Mouse (Mus musculus) ES-E14 (cell line): ENCODE results near the gene Mapkap1. TPM values are rescaled to one million over a fixed set of nuclear protein-coding genes. Genes with fewer than 3 reads are reported as not detected.

ENCODE experiments used
- DNase-seq: peaks from one replicate; pipeline ENCODE4 v3.0.0-alpha.2; 2013; ENCODE audit warnings: low read depth, low spot score
- H3K27ac ChIP-seq: 2 replicates; pipeline ENCODE4 v1.5.1; 2012; ENCODE audit warnings: low read depth, mild to moderate bottlenecking, low read length, moderate library complexity, mixed read lengths; ENCODE audit not compliant: poor library complexity, insufficient read depth, severe bottlenecking
- H3K36me3 ChIP-seq: 2 replicates; pipeline ENCODE4 v1.6.1; 2012; ENCODE audit warnings: mild to moderate bottlenecking, low read length, moderate library complexity, mixed read lengths; ENCODE audit not compliant: control insufficient read depth, poor library complexity, insufficient read depth, severe bottlenecking
- H3K4me1 ChIP-seq, 2 experiments: fragments of 150-350 bp in 1 of 2; sonication (generic) in 1 of 2; 2 replicates each; pipeline ENCODE4 v1.6.1; 2012; ENCODE audit warnings: low read length in 2 of 2, mild to moderate bottlenecking in 1 of 2, mixed read lengths in 1 of 2; ENCODE audit not compliant: control insufficient read depth in 2 of 2, insufficient read depth in 2 of 2, poor library complexity in 1 of 2
- H3K4me3 ChIP-seq, 2 experiments: fragments of 150-350 bp in 1 of 2; sonication (generic) in 1 of 2; 2 replicates each; pipeline ENCODE4 v1.5.1; 2012; ENCODE audit warnings: low read length in 2 of 2, low read depth in 1 of 2, mild to moderate bottlenecking in 1 of 2, mixed read lengths in 1 of 2; ENCODE audit not compliant: insufficient read depth in 1 of 2, poor library complexity in 1 of 2, severe bottlenecking in 1 of 2
- H3K9ac ChIP-seq: 2 replicates; pipeline ENCODE4 v1.6.1; 2012; ENCODE audit warnings: low read depth, mild to moderate bottlenecking, low read length, mixed read lengths; ENCODE audit not compliant: poor library complexity, insufficient read depth, severe bottlenecking
- H3K9me3 ChIP-seq: fragments of 150-350 bp; sonication (generic); 2 replicates; pipeline ENCODE4 v1.6.1; 2012; ENCODE audit warnings: low read depth, mild to moderate bottlenecking, low read length; ENCODE audit not compliant: control insufficient read depth, insufficient read depth
- CHD2 ChIP-seq: IDR thresholded peaks from 2 replicates; pipeline ENCODE4 v1.6.1; 2014; ENCODE audit warnings: mild to moderate bottlenecking, low read depth, low read length, inconsistent platforms
- HCFC1 ChIP-seq: IDR thresholded peaks from 2 replicates; pipeline ENCODE4 v1.6.1; 2012; ENCODE audit warnings: low read length, inconsistent platforms, borderline replicate concordance; ENCODE audit not compliant: insufficient read depth
- MAFK ChIP-seq: IDR thresholded peaks from 2 replicates; pipeline ENCODE4 v1.6.1; 2014; ENCODE audit warnings: mild to moderate bottlenecking, low read depth, low read length, inconsistent platforms; ENCODE audit not compliant: insufficient read depth
- ZC3H11A ChIP-seq: IDR thresholded peaks from 2 replicates; pipeline ENCODE4 v1.6.1; 2012; ENCODE audit warnings: low read depth, mild to moderate bottlenecking, inconsistent platforms, low read length, borderline replicate concordance
- ZNF384 ChIP-seq: IDR thresholded peaks from 2 replicates; pipeline ENCODE4 v1.6.1; 2012; ENCODE audit warnings: low read depth, low read length, inconsistent platforms
- in situ Hi-C, 2 experiments: fragments of 600-800 bp; cut with MboI; formaldehyde crosslinking; loops; one replicate each; pipeline ENCODE4 v1.15.1; 2025; ENCODE audit warnings: low sequenced_read_pairs in 2 of 2, inconsistent platforms in 1 of 2; ENCODE audit not compliant: unreplicated experiment in 2 of 2
- total RNA-seq: library from RNA; depleted of rRNA; stranded (reverse); fragments of 300-350 nt; gene quantifications from 2 replicates; pipeline ENCODE4 v1.2.3, GENCODE M21; 2012

The Mapkap1 gene
- total RNA-seq, 1 experiment, result 47.3 TPM

DNA sequence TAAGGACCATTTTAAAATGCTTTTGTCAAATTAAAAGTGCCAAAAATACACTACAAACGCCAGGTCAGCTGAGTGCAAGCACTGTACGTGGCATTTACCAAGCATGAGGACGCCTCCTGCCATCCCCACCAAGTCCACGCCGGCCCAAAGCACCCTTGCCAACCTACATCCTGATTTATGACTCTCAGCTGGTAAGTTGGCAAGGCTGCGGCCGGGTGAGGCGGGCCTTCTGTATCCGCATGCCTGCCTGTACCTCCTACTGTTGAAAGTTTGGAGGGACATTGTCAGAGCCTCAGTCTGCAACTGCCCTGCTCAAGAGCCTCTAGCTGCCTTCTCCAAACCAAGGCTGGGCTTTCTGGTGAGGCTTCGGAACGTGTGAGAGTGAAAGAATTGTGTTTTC, 215.9 kb downstream of the Mapkap1 start:
- no peak for DNase-seq
- in situ Hi-C loops, result no loop called here
- TF ChIP-seq MAFK, result no peak
- TF ChIP-seq ZC3H11A, result no peak
- TF ChIP-seq HCFC1, result no peak
- TF ChIP-seq ZNF384, result no peak
- no peak for TF ChIP-seq CHD2
- Histone ChIP-seq H3K9me3 (no peaks in the 10 kb centered on the region), H3K4me1 (peaks cover 0 to 8% of the 10 kb centered on the region in 2 experiments; a peak in 1 of 4 replicates), H3K27ac (no peak overlapping the region), H3K4me3 (no peak overlapping the region), H3K9ac (no peak overlapping the region), H3K36me3 (peaks cover 6% of the 10 kb centered on the region; the same call in 1 of the 2 replicates)

DNA sequence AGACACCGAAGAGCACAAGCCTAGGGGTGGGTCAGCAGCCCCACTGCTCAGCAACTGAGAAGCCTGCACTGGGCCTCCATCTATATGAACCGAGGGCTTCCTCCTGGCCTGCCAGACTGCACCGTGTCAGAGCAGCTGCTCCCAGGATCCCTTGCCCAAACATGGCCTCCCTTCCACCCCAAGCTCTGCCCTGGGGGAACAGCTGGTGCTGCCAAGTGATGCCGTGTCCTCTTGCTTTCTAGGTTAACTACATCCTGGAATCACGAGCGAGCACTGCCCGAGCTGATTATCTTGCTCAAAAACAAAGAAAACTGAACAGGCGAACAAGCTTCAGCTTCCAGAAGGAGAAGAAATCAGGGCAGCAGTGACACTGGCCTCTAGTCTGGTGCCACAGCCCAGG, 216.6 kb downstream of the Mapkap1 start:
- H3K27ac ChIP-seq, result no peak overlapping the region
- peaks cover 6% of the 10 kb centered on the region; the same call in 1 of the 2 replicates for H3K36me3 ChIP-seq
- no peak overlapping the region for H3K9ac ChIP-seq
- TF ChIP-seq MAFK, result no peak
- no peak for TF ChIP-seq ZC3H11A
- no peak for TF ChIP-seq ZNF384
- no peak for TF ChIP-seq CHD2
- no peak for TF ChIP-seq HCFC1
- no peak overlapping the region for H3K4me3 ChIP-seq
- no peaks in the 10 kb centered on the region for H3K9me3 ChIP-seq
- in situ Hi-C loops, result no loop called here
- DNase-seq, result no peak
- peaks cover 0 to 12% of the 10 kb centered on the region in 2 experiments; a peak in 1 of 4 replicates for H3K4me1 ChIP-seq

DNA sequence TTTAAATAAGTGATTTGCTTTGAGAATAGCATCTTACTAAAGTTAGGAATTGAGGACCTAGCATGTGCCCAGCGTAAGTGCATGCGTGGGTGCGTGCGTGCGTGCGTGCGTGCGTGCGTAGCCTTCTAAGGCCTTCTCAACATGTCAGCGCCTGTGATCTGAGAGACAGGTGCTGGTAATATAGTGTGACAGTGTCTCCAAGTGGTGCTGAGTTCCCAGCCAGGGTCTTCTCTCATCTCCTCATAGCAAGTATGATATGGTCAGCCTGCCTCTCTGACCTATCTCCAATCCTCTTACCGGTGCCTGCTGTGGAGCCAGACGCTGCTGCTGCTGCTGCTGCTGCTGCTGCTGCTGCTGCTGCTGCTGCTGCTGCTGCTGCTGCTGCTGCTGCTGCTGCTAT, 217.5 kb downstream of the Mapkap1 start:
- DNase-seq, result no peak
- Histone ChIP-seq H3K4me1 (peaks cover 0 to 12% of the 10 kb centered on the region in 2 experiments; a peak in 1 of 4 replicates), H3K27ac (no peak overlapping the region), H3K9me3 (no peaks in the 10 kb centered on the region), H3K9ac (no peak overlapping the region), H3K36me3 (peaks cover 6% of the 10 kb centered on the region; the same call in 1 of the 2 replicates), H3K4me3 (no peak overlapping the region)
- TF ChIP-seq HCFC1 (no peak), ZNF384 (no peak), CHD2 (no peak)
- in situ Hi-C loops, result no loop called here

DNA sequence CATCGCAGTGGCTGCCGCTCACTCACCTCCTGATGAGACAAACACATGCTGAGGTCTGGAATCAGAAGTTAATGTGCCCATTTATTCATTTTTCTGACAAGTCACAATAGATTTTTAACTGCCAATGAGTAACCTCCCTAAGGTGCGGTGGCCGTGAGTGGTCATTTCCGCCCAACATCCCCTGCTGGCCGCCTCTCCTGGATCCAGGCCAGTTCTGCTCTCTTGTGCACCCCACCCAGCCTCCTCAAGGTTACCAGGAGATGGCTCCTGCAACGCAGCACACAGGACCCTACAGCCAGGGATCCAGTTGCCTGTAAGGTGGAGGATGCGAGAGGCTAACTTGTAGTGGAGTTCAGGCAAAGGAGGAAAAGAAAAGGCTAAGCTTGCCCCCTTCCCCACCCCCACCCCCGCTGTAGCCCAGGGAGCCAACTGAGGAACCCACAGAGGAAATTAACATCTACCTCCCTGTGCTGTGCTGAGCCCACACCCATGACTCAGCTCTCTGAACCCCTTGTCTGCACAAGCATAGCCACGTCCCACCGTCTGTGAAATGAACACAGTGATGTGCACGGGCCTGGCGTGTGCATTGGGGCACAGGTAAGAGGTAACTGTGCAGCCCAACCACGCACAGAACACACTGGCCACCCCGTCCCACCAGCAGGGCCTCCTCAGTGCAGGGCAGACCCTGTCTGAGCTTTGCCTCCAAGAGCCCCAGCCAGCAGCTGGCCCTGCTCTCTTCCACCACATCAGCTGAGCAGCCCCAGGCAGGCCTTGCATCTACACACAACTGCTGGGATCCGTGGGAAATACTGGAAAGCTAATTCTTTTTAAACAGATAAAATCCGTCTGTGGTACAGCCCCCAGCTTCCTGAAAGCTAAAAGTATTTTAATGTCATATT, 221.0 kb downstream of the Mapkap1 start:
- Histone ChIP-seq H3K9ac (peak overlapping the region; percentile 30), H3K4me1 (peaks cover 0 to 10% of the 10 kb centered on the region in 2 experiments; a peak in 1 of 4 replicates), H3K9me3 (no peaks in the 10 kb centered on the region), H3K36me3 (peaks cover 6% of the 10 kb centered on the region; the same call in 1 of the 2 replicates), H3K27ac (no peak overlapping the region), H3K4me3 (no peak overlapping the region)
- TF ChIP-seq MAFK (no peak), HCFC1 (no peak), CHD2 (no peak), ZC3H11A (no peak), ZNF384 (no peak)
- no peak for DNase-seq
- in situ Hi-C loops, result no loop called here
